Mouse (Mus musculus) adrenal gland, postnatal 14 days (tissue): Measurements from ENCODE around the gene Mief2. TPM values are rescaled to one million over a fixed set of nuclear protein-coding genes. Genes with fewer than 3 reads are reported as not detected.

Experiments used
- DNase-seq: peaks from one replicate; pipeline ENCODE4 v3.0.0; 2021; ENCODE audit warnings: mixed read lengths
- microRNA-seq, 2 experiments: library from miRNA; unstranded; fragments of <30 nt; microRNA quantifications; one replicate each; pipeline ENCODE4 v1.2.0; 2021
- total RNA-seq: library from RNA; stranded (reverse); gene quantifications from 2 replicates; pipeline ENCODE4 v1.2.3, GENCODE M21; 2021

Gene Mief2
- total RNA-seq, 1 experiment from 2014 or later, result 30.8 TPM

- no peak for DNase-seq
Observed at GRCm38 (mm10) chr11:60777801-60778370, 49.7 kb downstream of the Mief2 start.

DNA sequence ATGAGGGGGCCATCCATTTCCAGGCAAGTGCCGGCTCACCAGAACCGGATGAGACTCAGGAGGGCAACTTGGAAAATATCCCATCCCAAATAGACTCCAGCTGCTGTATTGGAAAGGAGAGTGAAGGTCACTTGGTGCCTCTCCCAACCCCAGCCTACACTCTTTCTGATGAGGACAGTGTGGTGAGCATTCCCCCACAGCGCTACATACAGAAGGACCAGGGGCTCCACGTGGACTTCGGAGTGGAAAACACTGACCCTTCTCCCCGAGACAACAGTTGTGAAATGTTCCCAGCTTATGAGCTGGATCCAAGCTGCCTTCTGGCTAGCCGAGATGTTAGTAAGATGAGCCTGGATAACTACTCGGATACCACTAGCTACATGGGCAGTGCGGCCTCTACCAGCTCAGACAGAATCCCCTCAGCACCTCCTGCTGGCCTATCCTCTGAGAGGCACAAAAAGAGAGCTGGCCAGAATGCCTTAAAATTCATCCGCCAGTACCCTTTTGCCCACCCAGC is 51.5 kb downstream of the Mief2 start:
- DNase-seq, result no peak

Small RNA genes within 50 kb of the gene (microRNA-seq; reads per million reads assigned to microRNA genes)
- 3.0 to 3.4 reads per million in 2 experiments for gene Mir5100

Other genes with a start within 250 kb of the Mief2 start
- 79.2 and 81.5 TPM in 2 replicates for gene Alkbh5, start 192.0 kb upstream of the Mief2 start, total RNA-seq
- gene Llgl1, start 28.7 kb upstream of the Mief2 start, total RNA-seq, result 23.7 and 28.8 TPM in 2 replicates
- gene Flii, start 1.1 kb upstream of the Mief2 start, total RNA-seq, result 126 and 137 TPM in 2 replicates
- 9.2 and 9.7 TPM in 2 replicates for gene Top3a, start 49.0 kb downstream of the Mief2 start, total RNA-seq
- gene Smcr8, start 49.1 kb downstream of the Mief2 start, total RNA-seq, result 20.8 and 22.4 TPM in 2 replicates
- 87.9 and 89.6 TPM in 2 replicates for gene Shmt1, start 83.3 kb downstream of the Mief2 start, total RNA-seq
- 42.8 and 44.0 TPM in 2 replicates for gene Dhrs7b, start 102.2 kb downstream of the Mief2 start, total RNA-seq
- 48.9 and 49.8 TPM in 2 replicates for gene Tmem11, start 150.9 kb downstream of the Mief2 start, total RNA-seq
- gene Natd1, start 186.4 kb downstream of the Mief2 start, total RNA-seq, result 17.9 and 18.4 TPM in 2 replicates
- gene Map2k3, start 203.6 kb downstream of the Mief2 start, total RNA-seq, result 70.0 and 74.3 TPM in 2 replicates